Mouse (Mus musculus): Measurements from ENCODE around the gene Actl10.
A peak's percentile ranks its signal among the peaks of the same experiment; 100 is the strongest.

Actl10 gene

GRCm38 (mm10) chr2:154583906-154584872 is 32.6 kb downstream of the Actl10 start:
- no peak for DNase-seq (ENCODE audit: low spot score)

DNA sequence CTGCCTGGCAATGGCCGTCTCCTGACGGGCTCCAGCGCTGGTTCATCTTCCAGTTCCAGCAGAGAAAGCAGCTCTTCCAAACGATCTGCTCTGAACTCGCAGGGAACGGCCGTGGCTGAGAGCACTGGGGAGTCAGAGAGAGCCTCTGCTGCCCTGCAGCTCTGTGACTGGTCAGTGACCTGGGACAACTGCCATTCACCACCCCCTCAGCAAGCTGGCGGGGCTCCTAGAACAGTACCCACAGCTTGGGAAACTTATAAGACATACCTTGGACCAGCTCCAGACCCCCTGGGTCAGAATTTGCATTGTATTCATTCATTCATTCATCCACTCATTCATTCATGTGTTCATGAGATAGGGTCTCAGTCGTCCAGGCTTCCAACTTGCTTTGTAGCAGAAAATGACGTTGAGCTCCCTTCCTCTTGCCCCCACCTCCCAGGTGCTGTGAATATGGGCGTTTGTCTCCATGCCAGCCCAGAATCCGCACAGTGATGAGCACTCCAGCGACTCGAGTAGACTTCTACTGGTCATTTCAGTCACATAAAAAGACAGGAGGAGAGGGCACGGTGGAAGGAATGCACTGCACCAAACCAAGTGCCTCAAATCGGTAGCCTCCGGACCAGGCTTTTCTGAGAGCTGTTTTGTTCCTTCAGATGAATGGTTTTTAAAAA is 33.5 kb downstream of the Actl10 start:
- no peak for DNase-seq (ENCODE audit: low spot score)

- DNase-seq (ENCODE audit: low spot score) = peak; percentile 32
Measured at GRCm38 (mm10) chr2:154586405-154586804, 34.8 kb downstream of the Actl10 start.

GRCm38 (mm10) chr2:154589051-154589450 is 37.5 kb downstream of the Actl10 start:
- DNase-seq (ENCODE audit: low spot score) = no peak

DNA sequence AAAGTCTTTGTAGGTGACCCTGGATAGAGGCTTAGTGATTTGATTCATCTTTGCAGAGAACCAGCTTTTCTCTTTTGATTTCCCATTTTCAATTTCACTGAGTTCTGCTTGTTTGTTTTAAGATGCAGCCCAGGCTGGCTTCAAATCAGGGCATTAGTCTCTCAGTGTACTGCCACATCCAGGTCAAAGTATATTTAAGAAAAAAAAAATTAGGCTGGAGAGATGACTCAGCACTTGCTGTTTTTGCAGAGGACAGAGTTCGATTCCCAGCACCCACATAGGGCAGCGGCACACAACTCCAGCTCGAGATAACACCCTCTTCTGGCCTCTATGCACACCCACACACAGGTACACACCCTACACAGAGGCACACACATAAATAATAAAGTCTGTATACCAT is 39.7 kb downstream of the Actl10 start:
- no peak for DNase-seq (ENCODE audit: low spot score)

- DNase-seq (ENCODE audit: low spot score) = no peak
Measured at GRCm38 (mm10) chr2:154593025-154593424, 41.4 kb downstream of the Actl10 start.

DNA sequence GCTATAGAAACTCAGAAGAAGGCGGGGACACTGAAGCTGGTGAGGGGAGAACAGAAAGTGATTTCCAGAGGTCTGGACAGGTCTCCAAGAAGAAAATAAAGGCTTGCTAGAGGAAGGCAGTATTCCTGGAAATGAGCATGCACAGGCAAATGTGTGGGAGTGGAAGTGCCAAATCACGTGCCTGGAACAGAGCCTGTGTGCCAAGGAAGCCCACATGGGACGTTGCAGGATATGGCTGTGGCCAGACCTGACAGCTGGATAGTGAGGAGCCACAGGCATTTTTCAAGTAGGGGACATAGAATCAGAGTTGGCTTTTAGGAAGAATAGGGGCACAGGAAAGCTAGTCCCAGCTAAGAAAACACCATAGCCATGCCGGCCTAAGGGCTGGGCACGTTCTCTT is 44.2 kb downstream of the Actl10 start:
- DNase-seq (ENCODE audit: low spot score) = no peak

GRCm38 (mm10) chr2:154597399-154597798 is 45.8 kb downstream of the Actl10 start:
- no peak for DNase-seq (ENCODE audit: low spot score)

DNA sequence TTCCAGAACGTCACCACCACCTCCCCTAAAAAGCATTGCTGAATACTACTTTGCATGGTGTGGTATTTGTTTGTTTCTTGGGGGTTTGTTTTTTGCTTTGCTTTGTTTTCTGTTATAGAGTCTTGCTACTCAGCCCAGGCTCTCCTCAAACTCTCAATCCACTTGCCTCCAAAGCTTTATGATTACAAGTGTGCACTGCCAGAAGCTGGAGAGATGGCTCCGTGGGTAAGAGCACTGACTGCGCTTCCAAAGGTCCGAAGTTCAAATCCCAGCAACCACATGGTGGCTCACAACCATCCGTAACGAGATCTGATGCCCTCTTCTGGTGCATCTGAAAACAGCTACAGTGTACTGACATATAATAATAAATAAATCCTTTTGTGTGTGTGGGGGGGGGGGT is 49.0 kb downstream of the Actl10 start:
- DNase-seq (ENCODE audit: low spot score) = no peak

DNA sequence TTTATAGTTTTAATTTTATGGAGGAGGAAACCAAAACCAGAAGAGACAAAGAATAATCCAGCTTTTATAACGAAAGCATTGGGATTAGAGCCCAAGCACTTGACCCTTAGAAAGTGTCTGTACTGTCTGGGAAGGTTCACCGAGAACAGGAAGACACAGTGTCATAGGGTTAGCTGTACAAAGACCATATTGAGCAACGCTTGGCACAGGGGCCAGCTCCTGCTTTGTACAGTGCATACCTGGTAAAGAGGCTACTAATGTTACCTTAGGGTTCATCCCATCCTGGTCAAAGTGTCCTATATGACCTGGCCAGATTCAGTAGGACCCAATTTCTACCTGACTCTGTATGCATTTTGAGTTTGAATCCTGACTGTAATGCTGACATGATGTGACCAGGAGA is 49.7 kb downstream of the Actl10 start:
- DNase-seq (ENCODE audit: low spot score) = no peak
